Mouse (Mus musculus) limb, embryonic 12.5 days (tissue): Measurements from ENCODE around the gene Vmn2r15. TPM values are rescaled to one million over a fixed set of nuclear protein-coding genes. Genes with fewer than 3 reads are reported as not detected.

ENCODE experiments used
- ATAC-seq: fragments of 200-750 bp; cut with Nextera tagmentation; 2 replicates; pipeline ENCODE4 v1.8.0; 2017; ENCODE audit warnings: low read depth, moderate TSS enrichment; ENCODE audit not compliant: insufficient number of reproducible peaks, insufficient read depth, low FRiP score, low TSS enrichment
- H3K27ac ChIP-seq: fragments of 300-500 bp; sonication (generic); 2 replicates; pipeline ENCODE4 v1.5.1; 2016; ENCODE audit warnings: mild to moderate bottlenecking, moderate library complexity
- H3K27me3 ChIP-seq: fragments of 300-500 bp; sonication (generic); 2 replicates; pipeline ENCODE4 v1.6.1; 2016; ENCODE audit warnings: mild to moderate bottlenecking, moderate library complexity
- H3K36me3 ChIP-seq: fragments of 300-500 bp; sonication (generic); 2 replicates; pipeline ENCODE4 v1.6.1; 2016; ENCODE audit warnings: mild to moderate bottlenecking, moderate library complexity
- H3K4me1 ChIP-seq: fragments of 300-500 bp; sonication (generic); replicated peaks from 2 replicates; pipeline ENCODE4 v1.6.1; 2016
- H3K4me2 ChIP-seq: fragments of 300-500 bp; sonication (generic); 2 replicates; pipeline ENCODE4 v1.6.1; 2016; ENCODE audit warnings: mild to moderate bottlenecking, moderate library complexity
- H3K4me3 ChIP-seq: fragments of 300-500 bp; sonication (generic); replicated peaks from 2 replicates; pipeline ENCODE4 v1.5.1; 2016; ENCODE audit warnings: mild to moderate bottlenecking
- H3K9ac ChIP-seq: fragments of 300-500 bp; sonication (generic); replicated peaks from 2 replicates; pipeline ENCODE4 v1.6.1; 2016; ENCODE audit warnings: mild to moderate bottlenecking, moderate library complexity
- H3K9me3 ChIP-seq: fragments of 300-500 bp; sonication (generic); 2 replicates; pipeline ENCODE4 v1.6.1; 2016; ENCODE audit warnings: mild to moderate bottlenecking, moderate library complexity
- WGBS: fragments of 180-500 bp; shearing (Covaris S2); methylation state at CpG from one replicate; pipeline ENCODE4 v1.1.7; 2016; 5-methylcytosine and 5-hydroxymethylcytosine counted together
- polyA plus RNA-seq: library from polyadenylated mRNA; unstranded; fragments of >200 nt; fragmentation: Nextera tagmentation; extraction: Ambion mirVana; gene quantifications from 2 replicates; pipeline ENCODE4 v1.2.1, GENCODE M21; 2016

The Vmn2r15 gene
- polyA plus RNA-seq: not detected in 2 replicates

- no peak for ATAC-seq
- Histone ChIP-seq H3K27me3 (no peaks in the 10 kb centered on the region), H3K4me2 (no peak within 1 kb of the TSS), H3K4me1 (no peaks in the 10 kb centered on the region), H3K27ac (no peak within 1 kb of the TSS), H3K4me3 (no peak within 1 kb of the TSS), H3K9ac (no peak within 1 kb of the TSS), H3K36me3 (no peaks in the 10 kb centered on the region), H3K9me3 (0 out of 2 replicates have a peak, but pooled peaks cover 2% of the 10 kb centered on the region)
- WGBS: 56% methylated on average over 3 of the region's 3 CpGs
Observed at GRCm38 (mm10) chr5:109297544-109297943, at the start of gene Vmn2r15. Vmn2r15 (minus strand) TSS chr5:109297644.

GRCm38 (mm10) chr5:109329862-109330261, 32.4 kb upstream of the Vmn2r15 start, which contains the start of gene Vmn2r16:
Vmn2r16 (plus strand) TSS chr5:109330162.
- H3K4me3 ChIP-seq: no peak within 1 kb of the TSS
- no peaks in the 10 kb centered on the region for H3K27me3 ChIP-seq
- no peaks in the 10 kb centered on the region for H3K36me3 ChIP-seq
- H3K9ac ChIP-seq: no peak within 1 kb of the TSS
- no peaks in the 10 kb centered on the region for H3K4me1 ChIP-seq
- peaks cover 19% of the 10 kb centered on the region for H3K9me3 ChIP-seq
- H3K27ac ChIP-seq: no peak within 1 kb of the TSS
- WGBS: 56% methylated on average over 2 of the region's 2 CpGs
- no peak for ATAC-seq
- H3K4me2 ChIP-seq: no peak within 1 kb of the TSS

- no peaks in the 10 kb centered on the region for H3K36me3 ChIP-seq
- no peak overlapping the region for H3K27ac ChIP-seq
- H3K4me1 ChIP-seq: no peaks in the 10 kb centered on the region
- H3K4me2 ChIP-seq: no peak overlapping the region
- no peaks in the 10 kb centered on the region for H3K27me3 ChIP-seq
- no peak overlapping the region for H3K9ac ChIP-seq
- ATAC-seq: no peak
- peaks cover 4% of the 10 kb centered on the region; the same call in 1 of the 2 replicates for H3K9me3 ChIP-seq
- WGBS: 78% methylated on average over 3 of the region's 3 CpGs
- H3K4me3 ChIP-seq: no peak overlapping the region
Observed at GRCm38 (mm10) chr5:109294655-109295054, 2.8 kb downstream of the Vmn2r15 start.

Other genes starting within 250 kb of the Vmn2r15 start
- not detected in 2 replicates for gene Vmn2r11, start 238.1 kb downstream of the Vmn2r15 start, polyA plus RNA-seq
- not detected in 2 replicates for gene Vmn2r12, start 199.7 kb downstream of the Vmn2r15 start, polyA plus RNA-seq
- not detected in 2 replicates for gene Vmn2r13, start 105.4 kb downstream of the Vmn2r15 start, polyA plus RNA-seq
- not detected in 2 replicates for gene Vmn2r14, start 72.9 kb downstream of the Vmn2r15 start, polyA plus RNA-seq
- gene Vmn2r16, start 32.5 kb upstream of the Vmn2r15 start, polyA plus RNA-seq: not detected in 2 replicates
- gene Vmn2r17, start 122.0 kb upstream of the Vmn2r15 start, polyA plus RNA-seq: not detected in 2 replicates